Mouse (Mus musculus): ENCODE measurements around the gene Slc35d2.
"Not testable (repeated sequence)": the region's sequence is repeated elsewhere in the genome, so short reads cannot be mapped to it uniquely, and the experiment has no call there.

The Slc35d2 gene

DNA sequence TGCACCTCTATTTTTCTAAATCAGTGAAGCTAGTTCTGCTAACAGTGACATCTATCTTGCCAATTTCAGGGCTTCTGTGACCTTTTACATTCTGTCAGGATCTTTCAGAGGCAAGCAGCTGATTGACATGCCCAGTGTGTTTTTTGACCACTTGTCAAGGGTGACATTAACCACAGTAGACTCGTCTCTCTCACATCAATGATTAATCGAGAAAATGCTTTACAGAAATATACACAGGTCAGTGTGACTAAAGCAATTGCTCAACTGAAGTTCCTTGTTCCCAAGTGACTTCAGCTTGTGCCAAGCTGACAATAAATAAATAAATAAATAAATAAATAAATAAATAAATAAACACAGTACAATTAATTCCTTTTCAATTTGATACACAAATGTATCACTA is 76.9 kb downstream of the Slc35d2 start:
- not testable (repeated sequence) for DNase-seq (ENCODE audit: low read depth, low spot score)

DNA sequence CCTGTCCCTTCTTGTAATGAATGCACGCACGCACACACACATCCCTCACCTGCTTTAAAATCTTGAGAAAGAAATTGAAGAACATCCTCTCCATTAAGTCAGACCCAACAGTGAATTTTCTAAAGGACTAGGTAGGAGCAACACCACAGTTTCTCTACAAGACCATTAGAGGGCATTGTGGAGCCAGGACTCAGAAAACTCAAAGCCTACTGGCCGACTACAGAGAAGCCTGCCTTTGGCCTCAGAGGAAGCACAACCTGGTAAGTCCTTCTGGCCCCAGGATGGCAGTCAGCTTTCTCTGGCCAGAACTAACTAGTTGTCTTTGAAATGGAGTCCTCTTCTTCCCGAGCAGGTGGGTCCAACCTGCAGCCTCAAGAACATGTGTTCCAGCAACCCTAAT is 78.3 kb downstream of the Slc35d2 start:
- DNase-seq (ENCODE audit: low read depth, low spot score), result no peak

DNA sequence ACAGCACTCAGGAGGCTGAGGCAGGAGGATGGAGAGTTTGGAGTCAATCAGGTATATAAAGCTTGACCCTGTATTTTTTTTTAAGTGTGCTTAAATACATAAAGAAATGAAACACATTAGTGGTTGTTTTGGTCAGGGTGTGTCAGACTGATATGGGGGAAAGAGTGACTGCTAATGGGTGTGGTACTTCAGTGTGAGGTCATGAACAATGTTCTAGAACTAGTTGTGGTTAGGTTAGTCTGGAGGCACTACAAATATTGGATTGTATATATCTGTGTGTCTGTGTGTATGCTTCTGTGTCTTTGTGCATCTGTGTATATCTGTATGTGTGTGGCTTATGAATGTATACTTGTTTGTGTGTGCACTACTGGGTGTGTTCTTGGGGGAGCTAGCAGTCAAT is 79.6 kb downstream of the Slc35d2 start:
- DNase-seq (ENCODE audit: low read depth, low spot score), result no peak

DNA sequence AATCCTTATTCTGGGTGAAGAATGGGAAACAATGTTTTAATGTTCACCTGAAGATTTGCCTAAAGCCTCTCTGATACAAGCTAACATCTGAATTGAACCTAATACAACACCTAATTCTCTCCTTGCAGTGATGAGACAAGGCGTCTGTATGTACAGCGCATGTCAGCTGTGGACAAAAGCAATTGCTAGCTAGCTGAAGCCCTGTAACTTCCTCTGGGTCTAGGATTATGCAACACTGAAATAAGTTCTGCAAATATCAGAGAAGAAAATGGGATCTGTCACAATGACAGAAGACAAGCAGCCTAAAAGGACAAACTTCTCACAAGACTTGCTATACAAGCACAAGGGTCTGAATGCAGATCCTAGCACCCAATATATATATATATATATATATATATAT is 80.7 kb downstream of the Slc35d2 start:
- no peak for DNase-seq (ENCODE audit: low read depth, low spot score)

Data from skeletal muscle tissue, adult 2 months (tissue).